Mouse (Mus musculus) forebrain, embryonic 10.5 days (tissue): ENCODE measurements around the gene Ppie. TPM values are rescaled to one million over a fixed set of nuclear protein-coding genes. Genes with fewer than 3 reads are reported as not detected.
"Not testable (repeated sequence)": the region's sequence is repeated elsewhere in the genome, so short reads cannot be mapped to it uniquely, and the experiment has no call there.

Experiments used
- DNase-seq: peaks from one replicate; pipeline ENCODE4 v3.0.0-alpha.2; 2017; ENCODE audit warnings: low spot score; ENCODE audit errors: extremely low spot score
- H3K27ac ChIP-seq: fragments of 300-500 bp; sonication (generic); 2 replicates; pipeline ENCODE4 v1.5.1; 2016; ENCODE audit warnings: mild to moderate bottlenecking
- H3K27me3 ChIP-seq: fragments of 300-500 bp; sonication (generic); 2 replicates; pipeline ENCODE4 v1.6.1; 2016; ENCODE audit warnings: mild to moderate bottlenecking; ENCODE audit not compliant: poor library complexity, severe bottlenecking
- H3K36me3 ChIP-seq: fragments of 300-500 bp; sonication (generic); replicated peaks from 2 replicates; pipeline ENCODE4 v1.6.1; 2016; ENCODE audit warnings: mild to moderate bottlenecking, moderate library complexity
- H3K4me1 ChIP-seq: fragments of 300-500 bp; sonication (generic); 2 replicates; pipeline ENCODE4 v1.6.1; 2016
- H3K4me3 ChIP-seq: fragments of 300-500 bp; sonication (generic); 2 replicates; pipeline ENCODE4 v1.5.1; 2016; ENCODE audit warnings: mild to moderate bottlenecking, moderate library complexity
- H3K9me3 ChIP-seq: fragments of 300-500 bp; sonication (generic); 2 replicates; pipeline ENCODE4 v1.6.1; 2016; ENCODE audit warnings: mild to moderate bottlenecking, moderate library complexity
- WGBS: fragments of 180-500 bp; shearing (Covaris S2); methylation state at CpG from one replicate; pipeline ENCODE4 v1.1.7; 2016; 5-methylcytosine and 5-hydroxymethylcytosine counted together
- polyA plus RNA-seq: library from polyadenylated mRNA; unstranded; fragments of >200 nt; fragmentation: Nextera tagmentation; extraction: Ambion mirVana; gene quantifications from 2 replicates; pipeline ENCODE4 v1.2.1, GENCODE M21; 2016

Gene Ppie
- polyA plus RNA-seq, 1 experiment from 2014 or later = 145 TPM

DNA sequence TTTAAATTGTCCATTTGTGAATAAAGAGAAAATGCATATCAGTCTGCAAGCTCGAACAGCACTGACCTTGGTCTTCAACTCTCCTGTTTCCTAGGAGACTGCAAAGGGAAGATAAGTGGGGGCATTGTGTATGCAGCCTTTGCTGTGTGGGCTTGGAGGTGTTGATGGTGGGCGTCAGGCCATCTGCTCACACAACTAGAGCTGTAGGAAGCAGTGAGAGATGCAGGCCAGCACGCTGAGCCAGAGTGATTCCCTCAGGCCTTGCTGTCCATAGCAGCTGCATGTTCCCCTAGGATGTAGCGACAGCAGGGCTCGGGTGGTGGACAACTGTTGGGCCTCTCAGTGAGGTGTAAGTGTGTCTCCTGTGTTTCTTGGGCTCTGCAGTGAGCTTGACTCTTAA is 13.2 kb upstream of the Ppie start:
- Histone ChIP-seq H3K27me3 (no peaks in the 10 kb centered on the region), H3K4me3 (no peak overlapping the region), H3K27ac (no peak overlapping the region), H3K4me1 (0 out of 2 replicates have a peak, but pooled peaks cover 3% of the 10 kb centered on the region), H3K9me3 (no peaks in the 10 kb centered on the region), H3K36me3 (no peaks in the 10 kb centered on the region)
- DNase-seq = peak; percentile 19
- WGBS = 76% methylated on average over 5 of the region's 5 CpGs

DNA sequence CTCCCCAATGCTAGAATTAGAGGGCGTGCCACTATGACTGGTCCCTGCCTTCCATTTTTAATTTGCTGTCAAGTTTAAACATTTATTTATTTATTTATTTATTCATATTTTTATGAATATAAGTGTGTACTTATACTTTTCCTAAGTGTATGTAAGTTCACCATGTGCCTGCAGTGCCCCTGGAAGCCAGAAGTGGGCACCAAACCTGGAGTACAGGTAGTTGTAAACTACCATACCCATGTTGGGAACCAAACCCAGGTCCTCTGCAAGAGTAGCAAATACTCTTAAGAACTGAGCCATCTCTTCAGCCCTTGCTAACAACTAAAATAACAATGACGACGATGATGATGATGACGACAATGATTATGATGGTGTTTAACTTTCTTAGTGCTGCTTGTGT is 12.3 kb upstream of the Ppie start:
- H3K36me3 ChIP-seq = no peaks in the 10 kb centered on the region
- H3K27me3 ChIP-seq = no peaks in the 10 kb centered on the region
- no peak overlapping the region for H3K27ac ChIP-seq
- 80% methylated on average over 4 of the region's 4 CpGs for WGBS
- no peaks in the 10 kb centered on the region for H3K9me3 ChIP-seq
- no peak overlapping the region for H3K4me3 ChIP-seq
- DNase-seq = no peak
- H3K4me1 ChIP-seq = 0 out of 2 replicates have a peak, but pooled peaks cover 3% of the 10 kb centered on the region

DNA sequence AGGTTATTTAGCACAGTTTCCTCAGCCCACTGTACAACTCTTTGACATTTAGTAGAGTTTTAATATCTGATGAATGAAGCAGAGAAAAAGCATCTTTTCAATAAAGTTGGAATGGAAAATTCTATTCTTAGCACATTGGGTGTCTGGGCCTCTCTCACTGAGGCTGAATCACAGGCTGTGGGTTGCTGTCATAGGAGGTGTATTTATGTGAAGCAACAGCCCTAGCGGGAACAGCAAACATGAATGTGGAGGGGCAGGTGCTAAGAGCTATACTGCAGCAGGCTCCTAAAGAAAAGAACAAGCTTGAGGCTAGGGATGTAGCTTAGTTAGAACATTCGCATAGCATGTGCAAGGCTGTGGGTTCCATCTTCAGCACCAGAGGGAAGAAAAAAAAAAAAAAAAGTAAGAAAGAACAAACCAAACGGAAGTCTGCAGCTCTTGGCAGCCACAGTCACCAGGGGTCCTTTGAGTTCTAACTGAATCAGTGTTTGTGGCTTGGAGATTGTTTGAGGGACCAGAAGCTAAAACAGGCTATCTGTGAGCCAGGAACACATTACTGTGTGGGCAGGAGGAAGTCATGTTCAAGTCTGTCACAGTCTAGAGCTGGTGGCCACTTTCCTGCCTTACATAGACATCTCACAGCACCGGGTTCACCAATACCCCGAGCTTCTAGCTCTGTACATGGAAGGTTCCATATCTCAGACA is 7.8 kb upstream of the Ppie start:
- Histone ChIP-seq H3K4me1 (no peaks in the 10 kb centered on the region), H3K9me3 (no peaks in the 10 kb centered on the region), H3K36me3 (no peaks in the 10 kb centered on the region), H3K4me3 (no peak overlapping the region), H3K27ac (no peak overlapping the region), H3K27me3 (no peaks in the 10 kb centered on the region; the same call in 1 of the 2 replicates)
- 81% methylated on average over 5 of the region's 5 CpGs for WGBS
- no peak for DNase-seq

DNA sequence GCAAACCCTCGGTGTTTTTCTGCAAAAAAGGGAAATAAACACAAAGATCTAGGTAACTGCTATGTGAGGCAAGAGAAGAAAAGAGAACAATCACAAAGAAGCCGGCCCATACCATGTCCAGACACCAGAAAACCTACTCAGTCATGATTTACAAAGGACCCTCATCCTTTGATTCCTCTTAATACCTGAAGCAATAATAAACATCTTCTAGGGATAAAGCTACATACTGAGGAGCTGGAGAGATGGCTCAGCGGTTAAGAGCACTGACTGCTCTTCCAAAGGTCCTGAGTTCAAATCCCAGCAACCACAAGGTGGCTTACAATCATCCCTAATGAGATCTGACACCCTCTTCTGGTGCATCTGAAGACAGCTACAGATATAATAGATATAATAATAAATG is 2.2 kb downstream of the Ppie start:
- DNase-seq = no peak
- H3K4me1 ChIP-seq = peaks cover 25% of the 10 kb centered on the region
- H3K4me3 ChIP-seq = no peak overlapping the region
- H3K36me3 ChIP-seq = peaks cover 48% of the 10 kb centered on the region
- WGBS = 92% methylated on average over 3 of the region's 3 CpGs
- H3K27ac ChIP-seq = no peak overlapping the region
- no peaks in the 10 kb centered on the region for H3K9me3 ChIP-seq
- peaks cover 6% of the 10 kb centered on the region for H3K27me3 ChIP-seq

DNA sequence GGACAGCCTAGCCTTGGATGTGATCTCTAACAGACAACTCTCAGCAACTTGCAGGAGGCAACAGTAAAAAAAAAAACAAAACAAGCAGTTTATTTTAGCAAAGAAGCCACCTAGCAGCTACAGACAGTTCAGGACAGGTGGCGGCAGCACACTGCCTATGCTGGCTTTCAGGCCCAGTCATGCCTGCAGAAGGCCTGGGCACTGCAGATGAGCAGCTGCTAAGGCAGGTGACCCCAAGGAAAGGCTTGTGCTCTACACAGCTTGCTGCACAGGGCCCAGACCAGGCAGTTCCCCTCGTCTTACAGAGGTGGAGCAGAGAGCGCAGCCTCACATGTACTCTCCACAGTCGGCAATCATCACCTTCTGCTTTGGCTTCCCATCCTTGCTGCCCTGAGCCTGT is 12.7 kb downstream of the Ppie start:
- H3K27ac ChIP-seq = no peak overlapping the region
- no peaks in the 10 kb centered on the region for H3K27me3 ChIP-seq
- no peaks in the 10 kb centered on the region for H3K9me3 ChIP-seq
- peaks cover 82% of the 10 kb centered on the region for H3K36me3 ChIP-seq
- H3K4me1 ChIP-seq = no peaks in the 10 kb centered on the region
- no peak overlapping the region for H3K4me3 ChIP-seq
- WGBS = 92% methylated on average over 4 of the region's 4 CpGs
- no peak for DNase-seq

DNA sequence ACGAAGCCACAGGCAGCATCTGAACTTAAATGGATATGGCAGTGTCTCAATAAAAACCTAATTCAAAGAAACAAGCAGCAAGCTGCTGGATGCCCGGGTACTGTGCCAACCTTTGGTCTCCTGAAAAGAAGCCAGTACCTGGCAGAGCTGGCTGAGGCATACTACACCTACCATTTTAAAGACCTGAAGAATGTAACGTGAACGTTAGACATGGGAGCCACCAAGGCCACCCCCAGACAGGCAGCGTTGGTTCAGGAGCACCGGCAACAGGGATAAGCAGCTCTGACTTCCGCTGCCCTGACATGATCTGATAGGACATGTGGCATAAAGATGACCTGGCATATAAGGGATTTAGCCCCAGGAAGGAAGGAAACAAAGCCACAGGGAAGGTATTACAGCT is 13.1 kb downstream of the Ppie start:
- Histone ChIP-seq H3K36me3 (peaks cover 78% of the 10 kb centered on the region), H3K9me3 (no peaks in the 10 kb centered on the region)

DNA sequence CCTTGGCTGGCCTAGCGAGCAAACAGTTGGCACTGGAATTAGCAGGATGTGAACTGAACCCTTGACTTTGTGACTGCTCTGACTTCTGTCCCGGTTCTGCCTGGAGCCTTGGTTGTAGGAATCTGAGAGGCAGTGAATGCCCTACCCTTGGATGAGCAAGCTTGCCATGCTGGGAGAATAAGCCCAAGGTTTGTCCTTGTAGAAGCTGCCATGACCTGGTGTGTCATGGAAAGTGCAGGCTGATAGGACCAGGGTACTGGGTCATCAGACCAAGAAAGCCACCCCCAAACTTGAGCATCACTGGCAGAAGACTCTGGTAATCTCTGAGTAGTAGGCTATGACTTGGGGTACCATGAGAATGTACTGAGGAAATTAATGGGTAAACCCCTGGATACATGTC is 18.5 kb downstream of the Ppie start:
- no peaks in the 10 kb centered on the region for H3K4me1 ChIP-seq
- H3K4me3 ChIP-seq = no peak overlapping the region
- no peak overlapping the region for H3K27ac ChIP-seq
- 87% methylated on average over 2 of the region's 2 CpGs for WGBS
- H3K9me3 ChIP-seq = no peaks in the 10 kb centered on the region
- no peak for DNase-seq
- H3K36me3 ChIP-seq = peaks cover 26% of the 10 kb centered on the region
- peaks cover 18% of the 10 kb centered on the region for H3K27me3 ChIP-seq

More for the DNA sequence above, 13.1 kb downstream of the Ppie start:
- WGBS = 97% methylated on average over 7 of the region's 7 CpGs
- no peak for DNase-seq
- H3K4me1 ChIP-seq = no peaks in the 10 kb centered on the region
- no peak overlapping the region for H3K4me3 ChIP-seq
- H3K27ac ChIP-seq = no peak overlapping the region
- no peaks in the 10 kb centered on the region for H3K27me3 ChIP-seq

DNA sequence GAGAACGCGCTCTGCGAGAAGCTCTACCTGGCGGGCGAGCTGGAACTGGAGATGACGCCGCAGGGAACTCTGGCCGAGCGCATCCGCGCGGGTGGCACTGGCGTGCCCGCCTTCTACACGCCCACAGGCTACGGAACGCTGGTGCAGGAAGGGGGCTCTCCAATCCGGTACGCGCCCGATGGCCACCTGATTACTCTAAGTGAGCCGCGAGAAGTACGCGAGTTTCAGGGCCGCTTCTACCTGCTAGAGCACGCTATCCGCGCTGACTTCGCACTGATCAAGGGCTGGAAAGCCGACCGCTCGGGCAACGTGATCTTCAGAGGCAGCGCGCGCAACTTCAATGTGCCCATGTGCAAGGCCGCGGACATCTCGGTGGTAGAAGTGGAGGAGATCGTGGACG is 23.1 kb downstream of the Ppie start:
- not testable (repeated sequence) for H3K9me3 ChIP-seq, DNase-seq, H3K4me1 ChIP-seq, H3K36me3 ChIP-seq, H3K27ac ChIP-seq
- H3K27me3 ChIP-seq = peaks cover 40% of the 10 kb centered on the region
- peak overlapping the region; percentile 47 for H3K4me3 ChIP-seq
- 16% methylated on average over 40 of the region's 42 CpGs for WGBS

DNA sequence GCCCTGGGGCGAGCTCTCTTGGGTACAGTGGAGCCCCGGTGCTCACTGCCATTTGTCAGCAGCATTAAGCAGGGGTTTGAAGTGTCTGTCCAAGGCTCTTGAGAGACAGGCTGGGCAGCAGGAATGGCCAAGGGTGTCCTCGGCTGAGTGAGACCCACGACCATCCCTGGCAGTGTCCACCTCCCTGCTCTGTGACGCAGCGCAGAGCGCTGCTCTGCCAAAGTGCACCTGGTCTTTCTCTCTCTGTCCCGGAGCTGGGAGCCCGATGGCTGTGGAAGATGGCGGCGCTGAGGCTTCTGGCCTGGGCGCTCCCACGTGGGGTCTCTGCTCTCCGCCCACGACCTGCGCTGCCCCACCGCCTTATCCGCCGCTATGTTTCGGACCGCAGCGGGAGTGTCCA is 23.7 kb downstream of the Ppie start, which contains the start of gene Oxct2b:
TSS of gene Oxct2b (plus strand) at position 256 of the 400 bp plus-strand sequence.
- Histone ChIP-seq H3K27me3 (peaks cover 40% of the 10 kb centered on the region), H3K4me1 (peaks cover 5% of the 10 kb centered on the region), H3K27ac (0 out of 2 replicates have a peak within 1 kb of the TSS, but pooled peaks have one; percentile 15), H3K36me3 (no peaks in the 10 kb centered on the region), H3K9me3 (no peaks in the 10 kb centered on the region), H3K4me3 (peak within 1 kb of the TSS; percentile 47)
- 15% methylated on average over 22 of the region's 22 CpGs for WGBS
- DNase-seq = no peak

DNA sequence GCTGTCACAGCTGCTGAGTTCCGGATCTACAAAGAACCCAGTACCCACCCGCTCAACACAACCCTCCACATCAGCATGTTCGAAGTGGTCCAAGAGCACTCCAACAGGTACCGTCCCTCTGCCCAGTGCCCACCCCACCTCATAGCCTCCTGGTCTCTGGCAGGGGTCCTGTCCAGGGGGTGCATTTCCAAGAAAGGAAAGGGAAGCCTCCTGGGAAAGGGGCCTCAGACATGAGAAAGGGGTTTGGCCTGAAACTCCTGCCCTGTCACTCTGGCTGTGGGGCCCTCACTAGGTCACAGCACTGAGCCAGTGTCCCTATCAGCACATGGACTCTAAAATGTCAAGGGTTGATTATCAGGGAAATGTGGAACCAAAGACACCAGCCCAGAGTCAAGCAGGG is 25.1 kb downstream of the Ppie start:
- H3K4me1 ChIP-seq, H3K4me3 ChIP-seq: not testable (repeated sequence)
- WGBS = 92% methylated on average over 4 of the region's 4 CpGs

DNA sequence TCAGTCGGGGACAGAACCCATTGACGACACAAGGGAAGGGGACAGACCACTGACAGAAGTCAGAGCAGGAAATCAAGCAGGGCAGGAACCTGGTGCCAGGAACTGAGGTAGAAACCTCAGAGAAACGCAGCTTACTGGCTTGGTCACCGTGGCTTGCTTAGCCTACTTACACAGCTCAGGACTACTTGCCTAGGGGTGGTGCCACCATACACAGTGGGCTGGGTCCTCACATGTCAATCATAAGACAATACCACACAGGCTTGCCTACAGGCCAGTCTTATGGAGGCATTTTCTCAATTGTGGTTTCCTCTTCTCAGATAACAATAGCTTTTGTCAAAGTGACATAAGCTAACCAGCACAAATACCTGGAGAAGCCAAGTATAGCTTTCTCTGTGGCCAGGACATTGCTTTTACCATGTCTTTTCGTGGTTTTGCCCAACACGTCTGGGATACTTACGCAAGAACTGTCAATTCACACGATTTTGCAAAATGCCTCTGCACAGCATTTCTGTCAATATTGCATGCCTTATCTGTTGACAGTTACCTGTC is 27.5 kb downstream of the Ppie start:
- WGBS = 85% methylated on average over 8 of the region's 8 CpGs
- no peak for DNase-seq
- Histone ChIP-seq H3K4me3 (no peak overlapping the region), H3K9me3 (no peaks in the 10 kb centered on the region), H3K4me1 (peaks cover 5% of the 10 kb centered on the region), H3K27ac (no peak overlapping the region), H3K36me3 (no peaks in the 10 kb centered on the region), H3K27me3 (peaks cover 43% of the 10 kb centered on the region)

More for the DNA sequence above, 25.1 kb downstream of the Ppie start:
- peaks cover 40% of the 10 kb centered on the region for H3K27me3 ChIP-seq
- not testable (repeated sequence) for H3K36me3 ChIP-seq, DNase-seq, H3K9me3 ChIP-seq, H3K27ac ChIP-seq

DNA sequence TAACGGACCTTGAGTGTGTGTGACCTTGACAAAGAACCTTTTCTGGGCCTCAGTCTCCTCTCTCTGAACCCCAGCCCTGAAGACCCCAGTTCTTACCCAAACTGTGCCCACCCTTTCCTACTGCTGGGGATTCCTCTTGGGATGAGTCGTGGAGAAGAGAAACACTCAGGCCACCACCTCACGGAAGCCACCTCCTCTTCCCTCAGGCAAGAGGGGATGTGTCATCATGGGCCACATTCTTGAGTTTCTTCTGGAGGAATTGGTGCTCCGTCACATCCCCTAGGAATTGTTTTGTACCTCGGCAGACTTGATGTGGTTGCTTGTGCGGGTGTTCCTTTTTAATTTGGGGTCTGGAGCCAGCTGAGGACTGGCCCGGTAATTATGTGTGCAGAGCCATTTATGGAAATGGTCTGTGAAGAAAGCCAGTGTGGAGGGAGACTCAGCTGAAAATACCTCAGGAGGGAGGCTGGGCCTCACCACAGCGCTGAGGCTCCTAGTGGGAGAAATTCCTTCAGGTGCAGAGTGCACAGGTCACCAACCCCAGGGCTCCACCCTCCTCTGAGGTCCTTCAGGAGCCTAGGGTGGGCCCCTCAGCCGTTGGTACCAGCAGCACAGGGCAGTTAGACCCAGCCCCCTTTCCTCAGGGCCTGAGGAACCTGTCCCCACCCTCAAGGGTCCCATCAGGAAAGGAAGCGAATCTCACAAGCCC is 28.3 kb downstream of the Ppie start:
- not testable (repeated sequence) for H3K36me3 ChIP-seq, H3K4me1 ChIP-seq, H3K27ac ChIP-seq, DNase-seq, H3K9me3 ChIP-seq, H3K4me3 ChIP-seq
- H3K27me3 ChIP-seq = peaks cover 44% of the 10 kb centered on the region
- WGBS = 79% methylated on average over 10 of the region's 10 CpGs

DNA sequence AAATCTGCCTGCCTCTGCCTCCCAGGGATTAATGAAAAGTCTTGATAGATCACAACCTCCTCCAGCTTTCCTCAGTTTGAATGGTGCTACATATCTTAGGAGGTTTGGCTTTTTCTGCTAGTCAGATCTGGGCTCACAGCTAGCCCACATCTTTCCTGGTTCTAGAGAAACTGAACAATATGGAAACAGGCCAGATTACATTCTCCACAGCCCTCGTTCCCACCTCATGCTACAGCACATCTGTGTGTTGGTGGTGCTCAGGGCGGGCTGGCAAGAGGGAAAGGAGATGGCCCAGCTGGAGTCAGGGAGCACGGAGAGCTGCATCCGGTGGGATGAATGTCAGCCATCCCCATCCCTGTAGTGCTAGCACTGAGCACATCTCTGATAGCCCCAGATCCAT is 29.0 kb downstream of the Ppie start:
- Histone ChIP-seq H3K9me3 (no peaks in the 10 kb centered on the region), H3K4me1 (peaks cover under 1% of the 10 kb centered on the region), H3K4me3 (no peak overlapping the region), H3K27me3 (peaks cover 44% of the 10 kb centered on the region), H3K36me3 (no peaks in the 10 kb centered on the region), H3K27ac (no peak overlapping the region)
- no peak for DNase-seq
- 84% methylated on average over 4 of the region's 4 CpGs for WGBS
